Mouse (Mus musculus) embryonic facial prominence, embryonic 10.5 days (tissue): ENCODE data around the gene Tssc4. TPM values are rescaled to one million over a fixed set of nuclear protein-coding genes. Genes with fewer than 3 reads are reported as not detected.

Experiments
- DNase-seq: peaks from one replicate; pipeline ENCODE4 v3.0.0-alpha.2; 2017; ENCODE audit warnings: low spot score
- H3K27ac ChIP-seq: fragments of 300-500 bp; sonication (generic); replicated peaks from 2 replicates; pipeline ENCODE4 v1.5.1; 2016; ENCODE audit warnings: mild to moderate bottlenecking
- H3K27me3 ChIP-seq: fragments of 300-500 bp; sonication (generic); replicated peaks from 2 replicates; pipeline ENCODE4 v1.6.1; 2016; ENCODE audit warnings: low read depth, mild to moderate bottlenecking; ENCODE audit not compliant: poor library complexity, severe bottlenecking
- H3K36me3 ChIP-seq: fragments of 300-500 bp; sonication (generic); replicated peaks from 2 replicates; pipeline ENCODE4 v1.6.1; 2016; ENCODE audit warnings: mild to moderate bottlenecking, moderate library complexity
- H3K4me1 ChIP-seq: fragments of 300-500 bp; sonication (generic); 2 replicates; pipeline ENCODE4 v1.6.1; 2016
- H3K4me3 ChIP-seq: fragments of 300-500 bp; sonication (generic); 2 replicates; pipeline ENCODE4 v1.5.1; 2016; ENCODE audit warnings: mild to moderate bottlenecking, moderate library complexity
- H3K9me3 ChIP-seq: fragments of 300-500 bp; sonication (generic); 2 replicates; pipeline ENCODE4 v1.6.1; 2016; ENCODE audit warnings: mild to moderate bottlenecking
- WGBS: fragments of 180-500 bp; shearing (Covaris S2); methylation state at CpG from one replicate; pipeline ENCODE4 v1.1.7; 2016; 5-methylcytosine and 5-hydroxymethylcytosine counted together
- polyA plus RNA-seq: library from polyadenylated mRNA; unstranded; fragments of >200 nt; fragmentation: Nextera tagmentation; extraction: Ambion mirVana; gene quantifications from 2 replicates; pipeline ENCODE4 v1.2.1, GENCODE M21; 2016

Tssc4 gene
- 130 and 132 TPM in 2 replicates for polyA plus RNA-seq

DNA sequence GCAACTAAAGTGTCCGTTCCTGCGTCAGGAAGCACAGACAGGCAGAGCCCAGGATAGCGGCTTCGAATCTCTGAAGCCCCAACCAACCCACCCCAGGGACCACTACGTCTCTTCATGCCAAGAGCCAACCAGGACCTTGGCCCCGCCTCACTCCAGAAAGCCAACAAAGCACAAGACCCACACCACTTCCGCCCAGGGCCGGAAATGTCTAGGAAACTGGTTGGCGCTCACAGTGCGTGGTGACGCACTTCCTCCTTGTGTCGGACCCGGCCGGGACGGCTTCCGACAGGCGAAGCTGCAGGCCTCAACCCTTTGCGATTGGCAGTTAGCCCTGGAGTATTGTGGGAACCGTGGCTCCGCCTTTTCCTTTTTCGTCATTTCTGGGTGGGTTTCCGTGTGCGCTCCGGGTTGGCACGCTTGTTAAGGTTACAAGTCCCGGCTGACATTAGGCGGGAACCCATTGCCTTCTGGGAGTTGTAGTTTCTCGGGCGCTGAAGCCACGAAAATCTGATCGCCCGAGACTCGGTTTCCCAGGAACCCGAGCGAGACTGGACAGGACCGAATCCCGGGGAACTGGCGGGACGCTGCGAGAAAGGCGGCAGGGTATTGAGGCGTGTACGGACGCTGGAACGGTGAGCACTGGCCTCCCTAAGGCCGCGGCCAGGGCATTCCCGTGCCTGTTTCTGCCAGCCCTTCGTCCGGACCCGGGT, at the start of gene Tssc4:
Gene Tssc4, plus strand, starts transcription at position 368 of the 710 bp plus-strand sequence.
- Histone ChIP-seq H3K4me1 (peaks cover 29% of the 10 kb centered on the region), H3K9me3 (no peaks in the 10 kb centered on the region), H3K27me3 (no peaks in the 10 kb centered on the region), H3K36me3 (peaks cover 60% of the 10 kb centered on the region), H3K27ac (peak within 1 kb of the TSS; percentile 90), H3K4me3 (peak within 1 kb of the TSS; percentile 94)
- peak; percentile 98 for DNase-seq
- WGBS, result under 1% methylated on average over 51 of the region's 51 CpGs

DNA sequence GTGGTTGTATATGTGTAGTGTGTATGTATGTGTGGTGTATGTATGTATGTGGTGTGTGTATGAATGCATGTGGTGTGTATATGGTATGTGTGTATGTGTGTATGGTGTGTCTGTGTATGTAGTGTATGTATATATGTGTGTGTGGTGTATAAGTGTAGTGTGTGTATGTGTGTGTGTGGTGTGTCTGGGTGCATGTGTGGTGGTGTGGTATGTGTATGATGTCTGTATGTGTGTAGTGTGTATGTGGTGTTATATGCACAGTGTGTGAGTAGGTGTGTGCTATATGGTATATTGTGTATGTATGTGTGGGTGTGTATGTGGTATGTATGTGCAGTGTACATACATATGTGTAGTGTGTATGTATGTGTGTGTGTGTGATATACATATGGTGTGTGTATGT, 49.0 kb upstream of the Tssc4 start:
- Histone ChIP-seq H3K9me3 (no peaks in the 10 kb centered on the region), H3K27ac (no peak overlapping the region), H3K4me3 (no peak overlapping the region), H3K4me1 (peaks cover 17% of the 10 kb centered on the region), H3K27me3 (no peaks in the 10 kb centered on the region), H3K36me3 (peaks cover under 1% of the 10 kb centered on the region; the same call in 1 of the 2 replicates)
- no peak for DNase-seq

DNA sequence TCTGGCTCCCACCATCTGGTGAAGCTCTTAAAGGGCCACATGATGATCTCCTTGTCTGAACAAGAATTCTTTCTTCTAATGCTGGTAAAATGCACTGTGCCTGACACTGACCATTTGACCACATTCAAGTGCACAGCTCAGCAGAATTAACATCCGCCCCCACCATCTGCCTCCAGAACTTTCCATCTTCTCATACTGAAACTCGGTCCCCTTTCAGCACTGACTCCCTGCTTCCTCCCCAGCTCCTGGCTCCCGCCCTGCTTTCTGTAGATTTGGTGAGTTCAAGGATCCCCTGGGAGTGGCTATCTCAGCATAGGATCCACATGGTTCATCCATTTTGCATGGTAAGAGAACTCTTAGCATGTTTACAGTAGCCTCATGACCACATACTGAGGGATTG, 48.3 kb upstream of the Tssc4 start:
- Histone ChIP-seq H3K27me3 (no peaks in the 10 kb centered on the region), H3K9me3 (no peaks in the 10 kb centered on the region), H3K27ac (no peak overlapping the region), H3K36me3 (peaks cover 4% of the 10 kb centered on the region; the same call in 1 of the 2 replicates), H3K4me1 (peaks cover 16% of the 10 kb centered on the region), H3K4me3 (no peak overlapping the region)
- no peak for DNase-seq
- 80% methylated on average over 3 of the region's 3 CpGs for WGBS

DNA sequence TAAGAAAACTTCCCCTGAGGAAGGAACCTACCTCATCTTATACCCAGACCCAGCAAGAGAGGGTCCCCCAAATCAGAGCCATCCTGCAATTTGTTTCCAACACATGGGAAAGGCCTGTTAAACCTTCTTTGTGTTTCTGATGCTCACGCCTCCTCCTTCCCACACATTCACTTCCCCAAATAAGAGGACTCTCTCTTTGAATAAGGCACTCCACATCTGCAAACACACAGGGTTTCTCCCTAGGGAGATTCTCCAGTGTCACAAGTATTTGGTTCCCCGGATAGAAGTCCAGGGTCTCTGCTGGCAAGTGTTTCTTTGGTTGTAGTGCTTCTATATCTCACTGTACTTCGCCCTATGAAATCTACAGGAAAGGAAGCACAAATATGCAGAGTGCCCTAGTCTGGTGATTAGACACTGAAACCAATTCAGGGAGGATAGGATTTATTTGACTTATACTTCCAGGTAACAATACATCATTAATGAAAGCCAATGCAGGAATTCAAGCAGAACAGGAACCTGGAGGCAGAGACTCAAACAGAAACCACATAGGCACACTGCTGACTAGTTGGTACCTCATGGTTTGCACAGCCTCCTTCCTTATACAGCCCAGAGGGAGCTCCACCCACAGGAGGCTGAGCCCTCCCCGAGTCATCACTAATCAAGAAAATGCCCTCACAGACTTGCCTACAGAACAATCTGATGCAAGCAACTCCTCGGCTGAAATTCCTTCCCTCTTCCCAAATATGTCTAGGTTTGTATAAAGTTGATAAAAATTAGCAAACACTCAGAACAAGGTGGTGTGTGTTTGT, 47.5 kb upstream of the Tssc4 start:
- Histone ChIP-seq H3K27ac (no peak overlapping the region), H3K9me3 (no peaks in the 10 kb centered on the region), H3K27me3 (no peaks in the 10 kb centered on the region), H3K4me3 (no peak overlapping the region), H3K36me3 (peaks cover 4% of the 10 kb centered on the region; the same call in 1 of the 2 replicates), H3K4me1 (peaks cover 9% of the 10 kb centered on the region)
- WGBS, result 63% methylated on average over 5 of the region's 5 CpGs
- no peak for DNase-seq

DNA sequence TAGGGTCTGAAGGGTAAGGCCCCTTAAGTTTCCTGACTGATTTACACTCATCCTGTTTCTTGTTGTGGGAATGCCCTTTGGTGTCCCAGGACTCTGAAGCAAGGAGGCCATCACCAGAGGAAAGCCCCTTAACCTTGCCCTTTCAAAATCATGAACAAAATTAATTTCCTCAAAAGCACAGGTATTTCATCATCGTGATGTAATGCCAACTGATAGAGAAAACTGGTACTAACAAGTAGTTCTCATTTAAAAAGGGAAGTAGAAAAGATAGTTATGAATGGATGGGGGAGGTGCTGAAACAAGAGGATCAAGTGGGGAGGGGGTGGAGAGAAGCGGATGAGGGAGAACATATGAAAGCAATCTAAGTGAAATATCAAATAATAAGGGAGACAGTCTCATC, 45.5 kb upstream of the Tssc4 start:
- H3K36me3 ChIP-seq, result peaks cover 4% of the 10 kb centered on the region; the same call in 1 of the 2 replicates
- H3K27ac ChIP-seq, result no peak overlapping the region
- H3K4me3 ChIP-seq, result no peak overlapping the region
- no peaks in the 10 kb centered on the region for H3K9me3 ChIP-seq
- H3K4me1 ChIP-seq, result peaks cover 5% of the 10 kb centered on the region; the same call in 1 of the 2 replicates
- no peak for DNase-seq
- 92% methylated on average over 2 of the region's 2 CpGs for WGBS
- no peaks in the 10 kb centered on the region for H3K27me3 ChIP-seq

DNA sequence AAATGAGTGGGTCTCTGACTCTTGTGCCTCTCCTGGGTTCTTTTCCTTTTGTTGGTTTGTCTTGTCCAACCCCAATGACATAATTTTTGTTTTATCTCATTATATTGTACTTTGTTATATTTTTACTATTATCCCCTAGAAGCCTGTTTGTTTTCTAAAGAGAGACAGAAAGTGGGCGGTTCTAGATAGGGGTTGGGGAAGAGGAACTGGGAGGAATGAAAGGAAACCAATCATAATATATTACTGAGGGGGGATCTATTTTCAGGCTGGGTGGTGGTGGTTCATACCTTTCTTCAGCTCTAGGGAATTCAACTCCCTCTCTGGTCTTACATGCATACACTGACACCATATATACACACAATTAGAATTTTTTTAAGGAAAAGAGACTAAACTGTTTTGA, 44.8 kb upstream of the Tssc4 start:
- peaks cover 5% of the 10 kb centered on the region; the same call in 1 of the 2 replicates for H3K4me1 ChIP-seq
- H3K27ac ChIP-seq, result no peak overlapping the region
- DNase-seq, result no peak
- H3K4me3 ChIP-seq, result no peak overlapping the region
- no peaks in the 10 kb centered on the region for H3K9me3 ChIP-seq
- WGBS, result 88% methylated on average over 1 of the region's 1 CpGs
- no peaks in the 10 kb centered on the region for H3K27me3 ChIP-seq
- peaks cover 4% of the 10 kb centered on the region; the same call in 1 of the 2 replicates for H3K36me3 ChIP-seq

DNA sequence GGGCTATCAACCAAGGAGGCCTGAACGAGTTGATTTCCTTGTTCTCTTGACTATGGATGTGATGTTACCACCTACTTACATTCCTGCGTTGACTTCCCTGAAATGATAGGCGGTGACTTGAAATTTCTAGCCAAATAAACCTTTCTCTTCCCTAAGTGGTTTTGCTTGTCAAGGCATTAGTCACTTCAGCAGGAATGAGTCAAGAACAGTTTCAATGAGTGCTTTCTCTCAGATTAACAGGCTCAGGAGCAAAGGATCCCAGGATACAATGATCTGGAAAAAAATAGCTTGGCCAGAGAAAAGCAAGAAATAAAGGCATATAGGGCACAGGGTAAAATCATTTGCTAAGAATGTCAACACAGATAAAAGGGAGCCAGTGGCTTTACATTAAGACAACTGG, 43.6 kb upstream of the Tssc4 start:
- DNase-seq, result no peak
- Histone ChIP-seq H3K36me3 (peaks cover 4% of the 10 kb centered on the region; the same call in 1 of the 2 replicates), H3K27me3 (no peaks in the 10 kb centered on the region), H3K4me1 (peaks cover 3% of the 10 kb centered on the region; the same call in 1 of the 2 replicates), H3K4me3 (no peak overlapping the region), H3K27ac (no peak overlapping the region), H3K9me3 (no peaks in the 10 kb centered on the region)
- 91% methylated on average over 3 of the region's 3 CpGs for WGBS

DNA sequence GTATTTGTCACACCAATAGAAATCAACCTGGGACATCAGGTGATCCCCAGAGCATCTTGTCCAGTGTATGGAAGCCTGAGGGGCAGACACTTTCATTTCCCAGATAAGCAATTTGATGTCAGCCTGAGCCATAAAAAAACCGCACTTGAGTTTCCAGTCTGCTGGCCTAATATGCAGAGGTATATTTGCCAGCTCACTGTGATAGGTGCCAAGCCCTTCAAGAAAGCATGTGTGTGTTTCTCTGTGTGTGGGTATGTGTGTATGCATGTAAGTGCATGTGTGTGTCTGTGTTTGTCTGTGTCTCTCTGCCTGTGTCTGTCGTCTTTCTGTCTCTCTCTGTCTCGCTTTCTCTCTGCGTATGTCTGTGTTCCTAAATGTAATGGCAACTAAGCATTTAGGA, 41.9 kb upstream of the Tssc4 start:
- H3K36me3 ChIP-seq, result peaks cover 4% of the 10 kb centered on the region; the same call in 1 of the 2 replicates
- 95% methylated on average over 4 of the region's 4 CpGs for WGBS
- no peaks in the 10 kb centered on the region for H3K27me3 ChIP-seq
- H3K9me3 ChIP-seq, result no peaks in the 10 kb centered on the region
- H3K27ac ChIP-seq, result no peak overlapping the region
- H3K4me3 ChIP-seq, result no peak overlapping the region
- DNase-seq, result no peak
- H3K4me1 ChIP-seq, result no peaks in the 10 kb centered on the region

DNA sequence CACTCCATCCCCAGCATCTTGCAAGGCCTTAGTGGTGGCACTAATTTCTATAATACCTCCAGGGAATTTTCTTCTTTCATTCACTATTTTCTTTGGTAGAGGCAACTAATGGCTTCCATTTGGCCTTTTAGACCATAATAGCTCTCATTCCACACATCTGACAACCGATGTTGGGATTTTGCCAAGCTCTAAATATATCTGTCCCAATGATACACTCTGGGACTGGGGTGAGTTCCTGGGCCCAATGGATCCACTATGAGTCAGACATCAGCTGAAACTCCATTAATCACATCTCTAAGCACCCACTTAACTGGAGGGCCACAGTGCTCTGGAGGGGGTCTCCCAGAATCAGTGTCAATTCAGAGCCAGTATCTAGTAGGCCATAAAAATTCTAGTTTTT, 37.2 kb upstream of the Tssc4 start:
- no peaks in the 10 kb centered on the region for H3K9me3 ChIP-seq
- H3K4me3 ChIP-seq, result no peak overlapping the region
- H3K4me1 ChIP-seq, result no peaks in the 10 kb centered on the region
- H3K36me3 ChIP-seq, result no peaks in the 10 kb centered on the region
- WGBS, result 76% methylated on average over 1 of the region's 1 CpGs
- no peaks in the 10 kb centered on the region for H3K27me3 ChIP-seq
- no peak for DNase-seq
- no peak overlapping the region for H3K27ac ChIP-seq

DNA sequence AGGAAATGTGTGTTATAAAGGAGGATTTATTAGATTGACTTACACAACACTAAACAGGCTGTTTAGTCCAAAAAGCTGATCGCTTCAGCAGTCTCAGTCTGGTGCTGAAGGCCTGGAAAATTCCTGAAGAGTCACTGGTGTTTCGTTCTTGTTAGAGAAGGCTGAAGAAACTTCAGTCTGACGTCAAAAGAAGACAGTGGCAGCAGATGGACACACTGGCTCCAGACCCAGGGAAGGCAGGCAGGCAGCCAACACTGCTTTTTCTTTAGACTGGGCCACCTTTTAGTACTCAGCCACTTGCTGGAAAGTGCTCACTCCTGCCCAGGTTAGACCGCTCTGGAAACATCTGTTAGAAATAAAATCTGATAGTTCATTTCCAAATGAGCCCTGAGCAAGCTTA, 35.5 kb upstream of the Tssc4 start:
- H3K27me3 ChIP-seq, result no peaks in the 10 kb centered on the region
- H3K27ac ChIP-seq, result no peak overlapping the region
- no peaks in the 10 kb centered on the region for H3K4me1 ChIP-seq
- no peaks in the 10 kb centered on the region for H3K9me3 ChIP-seq
- no peak for DNase-seq
- 88% methylated on average over 4 of the region's 4 CpGs for WGBS
- no peaks in the 10 kb centered on the region for H3K36me3 ChIP-seq
- H3K4me3 ChIP-seq, result no peak overlapping the region

DNA sequence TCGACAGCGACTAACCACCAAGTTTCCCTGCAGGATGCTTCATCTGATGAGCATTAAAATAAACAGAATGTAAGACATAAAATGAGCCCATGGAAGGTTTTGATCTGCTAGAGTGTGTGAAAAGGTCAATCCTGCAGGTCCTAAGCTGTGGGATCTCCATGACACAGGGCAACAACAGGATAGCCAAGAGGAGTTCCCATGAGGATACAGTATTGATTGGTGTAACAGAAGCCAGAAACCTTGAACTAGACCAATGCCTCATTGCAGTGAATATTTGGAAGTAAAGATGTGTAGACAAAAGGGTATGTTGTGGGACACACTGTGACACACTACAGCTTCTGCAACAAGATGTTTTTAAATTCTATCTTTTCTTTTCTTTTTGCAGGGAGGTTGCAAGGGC, 34.9 kb upstream of the Tssc4 start:
- Histone ChIP-seq H3K9me3 (no peaks in the 10 kb centered on the region), H3K27ac (no peak overlapping the region), H3K36me3 (no peaks in the 10 kb centered on the region), H3K27me3 (no peaks in the 10 kb centered on the region), H3K4me3 (no peak overlapping the region), H3K4me1 (no peaks in the 10 kb centered on the region)
- 89% methylated on average over 2 of the region's 2 CpGs for WGBS
- DNase-seq, result no peak

DNA sequence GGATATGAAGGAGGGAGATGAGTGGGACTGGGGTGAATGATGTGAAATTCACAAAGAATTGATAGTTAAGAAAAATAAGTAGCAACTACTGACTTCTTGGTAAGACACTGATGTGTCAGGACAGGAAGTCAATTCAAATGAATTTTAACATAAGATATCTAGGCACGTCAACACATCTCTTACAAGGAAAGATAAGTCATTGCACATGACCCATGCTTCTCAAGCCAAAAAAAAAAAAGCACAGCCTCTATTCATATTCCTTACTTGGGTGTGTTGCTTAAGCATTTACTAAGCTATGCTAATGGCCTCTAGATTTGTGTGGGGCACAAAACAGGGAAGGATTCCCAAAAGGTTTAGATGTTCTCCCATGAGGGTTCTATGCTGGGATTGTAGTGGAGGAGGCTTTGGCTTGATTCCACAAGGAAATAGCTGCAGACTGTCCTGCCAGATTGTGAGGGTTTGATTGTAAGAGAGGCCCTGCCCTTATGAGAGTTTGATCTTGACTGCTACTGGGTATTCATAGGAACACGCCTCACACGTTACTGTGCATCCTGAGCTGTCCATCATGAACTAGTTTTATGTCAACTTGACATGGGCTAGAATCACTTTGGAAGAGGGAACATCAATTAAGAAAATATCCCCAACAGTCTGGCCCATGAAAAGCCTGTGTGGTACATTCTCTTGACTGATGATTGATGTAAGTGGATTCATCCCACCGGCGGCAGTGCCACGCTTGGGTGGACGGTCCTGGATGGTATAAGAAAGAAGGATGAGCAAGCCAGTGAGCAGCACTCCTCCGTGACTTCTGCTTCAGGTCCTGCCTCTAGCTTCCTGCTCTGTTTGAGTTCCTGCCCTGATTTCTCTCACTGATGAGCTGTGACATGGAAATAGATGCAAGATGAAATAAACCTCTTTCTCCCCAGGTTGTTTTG, 34.3 kb upstream of the Tssc4 start:
- Histone ChIP-seq H3K27ac (no peak overlapping the region), H3K27me3 (no peaks in the 10 kb centered on the region), H3K9me3 (no peaks in the 10 kb centered on the region), H3K4me3 (no peak overlapping the region), H3K36me3 (no peaks in the 10 kb centered on the region), H3K4me1 (no peaks in the 10 kb centered on the region)
- 92% methylated on average over 8 of the region's 8 CpGs for WGBS
- no peak for DNase-seq
